Mouse (Mus musculus): Measurements from ENCODE around the gene Slc48a1. TPM values are rescaled to one million over a fixed set of nuclear protein-coding genes. Genes with fewer than 3 reads are reported as not detected.

Slc48a1 gene
- polyA plus RNA-seq, 1 experiment from 2014 or later = 66.0 TPM

Other genes with a start within 250 kb of the Slc48a1 start
- gene Rpap3, start 72.7 kb upstream of the Slc48a1 start, polyA plus RNA-seq (2015; fragmentation: Nextera tagmentation; extraction: Ambion mirVana) = 31.1 and 32.7 TPM in 2 replicates
- gene Endou, start 47.2 kb upstream of the Slc48a1 start, polyA plus RNA-seq (2015; fragmentation: Nextera tagmentation; extraction: Ambion mirVana) = 0.25 and 0.29 TPM in 2 replicates
- 10.8 and 12.0 TPM in 2 replicates for gene Rapgef3, start 10.5 kb upstream of the Slc48a1 start, polyA plus RNA-seq (2015; fragmentation: Nextera tagmentation; extraction: Ambion mirVana)
- 24.9 and 26.1 TPM in 2 replicates for gene Hdac7, start 66.0 kb downstream of the Slc48a1 start, polyA plus RNA-seq (2015; fragmentation: Nextera tagmentation; extraction: Ambion mirVana)
- 0.07 TPM in 1 of 2 replicates, not detected in the other for gene Vdr, start 132.1 kb downstream of the Slc48a1 start, polyA plus RNA-seq (2015; fragmentation: Nextera tagmentation; extraction: Ambion mirVana)
- 45.0 and 49.3 TPM in 2 replicates for gene Tmem106c, start 185.7 kb downstream of the Slc48a1 start, polyA plus RNA-seq (2015; fragmentation: Nextera tagmentation; extraction: Ambion mirVana)
- gene Col2a1, start 226.2 kb downstream of the Slc48a1 start, polyA plus RNA-seq (2015; fragmentation: Nextera tagmentation; extraction: Ambion mirVana) = 67.1 and 89.2 TPM in 2 replicates